Mouse (Mus musculus) thymus, adult 18-20 months (tissue): ENCODE data around the gene Rhd.
A peak's percentile ranks its signal among the peaks of the same experiment; 100 is the strongest.

Source experiments
- DNase-seq, 2 experiments: peaks; one replicate each; pipeline ENCODE4 v3.0.0; 2022; ENCODE audit warnings: mixed read lengths in 2 of 2

Rhd gene

DNA sequence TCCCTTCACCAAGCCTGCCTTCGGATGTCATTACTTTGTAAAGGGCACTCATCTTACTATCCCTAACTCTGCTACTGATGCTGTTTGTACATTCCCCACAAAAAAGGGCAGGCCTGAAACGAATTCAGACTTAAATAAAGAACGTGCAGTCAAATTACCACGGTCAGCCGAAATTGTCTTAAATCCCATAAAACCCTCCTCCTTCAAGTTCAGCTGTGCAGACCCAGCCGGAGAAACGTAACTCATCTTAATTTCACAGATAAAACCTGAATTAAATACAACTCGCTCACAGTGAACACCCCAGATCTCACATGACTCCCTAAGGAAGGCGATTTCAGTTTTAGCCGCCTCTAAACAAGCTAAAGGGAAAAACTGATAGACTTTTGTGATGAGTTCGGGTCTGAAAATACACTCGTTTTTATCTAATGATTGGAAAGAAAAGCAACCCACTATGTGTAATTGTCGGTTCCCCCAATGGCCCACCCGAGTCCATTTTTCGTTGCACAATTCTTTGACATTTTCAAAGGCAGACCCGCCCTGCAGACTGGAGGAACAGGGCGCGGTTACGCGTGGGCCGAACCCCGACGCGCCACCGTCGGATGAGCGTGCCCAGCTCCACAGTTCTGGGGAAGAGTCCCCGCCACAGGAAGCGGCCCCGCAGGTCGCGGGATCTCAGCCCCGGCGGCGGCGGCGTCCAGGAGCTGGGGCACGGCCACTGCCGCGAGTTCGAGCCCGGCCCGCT lies 50.0 kb downstream of the Rhd start:
- DNase-seq, result no peak

DNA sequence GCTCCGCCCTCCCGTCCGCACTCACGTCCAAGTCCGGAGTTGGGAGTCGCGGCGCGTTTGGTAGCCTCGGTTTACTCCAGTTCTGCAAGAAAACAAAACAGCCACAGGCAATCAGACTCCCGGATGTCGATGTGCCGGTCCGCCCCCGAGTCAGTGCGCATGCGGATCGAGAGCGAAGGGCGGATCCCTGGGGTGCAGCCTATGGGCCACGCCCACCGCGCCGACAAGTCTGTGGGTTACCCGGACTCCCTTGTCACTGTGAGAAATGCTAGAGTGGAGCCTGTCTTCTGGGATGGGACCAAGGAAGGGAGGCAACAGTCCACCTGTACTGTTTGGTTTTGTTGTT lies 50.5 kb downstream of the Rhd start, which contains the start of gene Tmem50a:
Gene Tmem50a, minus strand, starts transcription at position 161 of the 346 bp plus-strand sequence.
- peak; percentile 93 to 94 for DNase-seq

DNA sequence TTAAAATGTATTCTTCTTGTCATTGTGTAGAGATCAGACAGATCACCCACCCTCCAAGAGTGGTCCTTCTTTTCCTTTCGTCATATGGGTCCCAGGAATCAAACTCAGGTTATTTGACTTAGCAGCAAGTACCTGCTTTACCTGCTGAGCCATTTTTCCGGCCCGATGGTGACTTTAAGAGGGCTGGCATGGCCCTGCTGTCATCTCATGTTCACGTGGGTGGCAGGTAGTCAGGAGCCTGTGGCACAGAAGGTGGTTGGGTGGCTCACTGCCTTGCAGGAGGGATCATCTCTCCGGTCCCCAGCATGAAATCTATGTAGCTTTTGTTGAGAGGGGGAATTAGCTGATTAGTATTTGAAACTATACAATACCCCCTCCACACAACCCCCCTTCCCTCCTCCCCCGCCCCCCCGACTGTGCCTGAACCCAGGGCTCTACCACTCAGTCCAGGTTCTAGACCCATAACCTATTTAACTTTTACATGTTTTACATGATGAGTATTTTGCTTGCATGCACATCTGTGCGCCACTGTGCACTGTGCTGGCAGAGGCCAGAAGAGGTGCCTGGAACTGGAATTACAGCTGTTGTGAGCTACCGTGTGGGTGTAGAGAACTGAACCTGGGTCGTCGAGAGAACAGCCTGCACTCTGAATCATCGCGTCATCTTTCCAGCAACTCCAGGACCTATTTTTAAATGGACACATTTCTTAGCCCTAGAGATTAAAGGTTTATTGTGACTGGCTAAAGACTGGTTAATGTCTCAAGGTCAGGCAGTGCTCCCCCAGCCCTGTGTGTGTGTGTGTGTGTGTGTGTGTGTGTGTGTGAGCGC lies 51.1 kb downstream of the Rhd start:
- DNase-seq, result no peak

DNA sequence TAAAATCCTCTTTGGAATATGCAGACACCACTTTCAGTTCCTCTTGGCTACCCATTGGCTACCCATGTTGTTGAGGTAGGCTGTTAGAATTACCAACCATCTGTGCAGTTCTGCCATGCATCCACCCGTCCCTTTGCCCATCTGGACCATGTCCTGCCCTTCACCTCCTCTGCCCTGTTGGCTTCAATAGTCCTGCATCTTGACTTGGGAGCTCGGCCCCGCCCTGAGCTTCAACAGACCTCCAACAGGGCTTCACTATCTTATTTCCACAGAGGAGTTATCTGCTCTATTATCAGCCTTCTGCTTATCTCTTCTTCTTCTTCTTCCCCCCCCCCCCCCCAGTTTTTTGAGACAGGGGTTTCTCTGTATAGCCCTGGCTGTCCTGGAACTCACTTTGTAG lies 52.9 kb downstream of the Rhd start:
- DNase-seq, result no peak

DNA sequence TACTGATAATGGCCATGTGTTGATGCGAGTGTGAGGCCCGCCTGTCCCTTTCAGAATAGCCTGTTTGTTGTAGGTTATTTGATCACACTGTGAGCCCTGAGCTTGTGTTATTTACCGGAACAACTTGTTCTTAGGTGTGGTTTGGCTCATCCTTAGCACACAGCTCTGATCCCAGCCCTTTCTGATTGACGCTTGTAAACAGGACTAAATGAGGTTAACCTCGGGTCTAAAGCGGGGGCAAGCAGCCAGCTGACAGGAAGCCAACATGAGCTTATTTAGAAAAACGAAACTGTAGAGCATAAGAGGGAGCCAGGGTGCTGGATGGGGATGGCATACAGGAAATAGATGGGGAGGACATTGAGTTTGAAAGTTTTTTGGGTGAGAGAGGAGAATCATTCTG lies 54.0 kb downstream of the Rhd start:
- peak; percentile 64 to 86 for DNase-seq

DNA sequence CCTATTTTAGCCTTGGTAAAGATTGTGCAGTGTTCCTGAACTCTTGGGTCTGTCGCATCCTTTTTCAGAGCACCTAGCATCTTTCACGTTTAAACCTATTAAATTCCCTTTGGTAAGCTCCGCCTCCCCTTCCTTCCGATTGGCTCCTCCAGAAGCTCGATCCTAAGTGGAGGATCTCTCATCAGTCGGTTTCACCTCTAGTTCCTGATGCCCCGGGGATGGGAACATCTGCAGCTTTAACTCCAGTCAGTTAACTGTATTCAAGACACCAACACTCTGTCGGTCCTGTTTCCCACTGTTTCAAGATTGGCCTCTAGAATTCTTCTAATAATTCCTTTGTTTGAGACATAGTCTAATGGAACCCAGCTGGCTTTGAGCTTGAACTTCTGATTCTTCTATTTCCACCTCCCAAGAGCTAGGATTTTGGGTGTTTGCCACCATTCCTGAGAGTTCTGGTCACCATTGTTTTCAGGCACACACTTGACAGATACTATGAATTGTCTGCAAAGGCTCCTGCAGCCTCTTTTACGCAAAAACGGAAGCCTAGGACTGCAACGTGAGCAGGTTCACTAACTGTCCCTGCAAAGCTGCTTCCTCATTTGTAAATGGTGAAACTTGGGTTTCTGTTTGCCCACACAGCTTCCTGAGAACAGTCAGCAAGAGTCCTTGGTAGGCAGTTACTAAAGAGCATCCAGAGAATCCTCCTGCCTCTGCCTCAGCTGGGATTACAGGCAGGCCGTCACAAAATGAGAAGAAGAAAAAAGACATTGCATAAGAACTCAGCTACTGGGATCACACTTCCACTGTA lies 55.6 kb downstream of the Rhd start:
- DNase-seq, result peak in 1 of 2 experiments; percentile 41

DNA sequence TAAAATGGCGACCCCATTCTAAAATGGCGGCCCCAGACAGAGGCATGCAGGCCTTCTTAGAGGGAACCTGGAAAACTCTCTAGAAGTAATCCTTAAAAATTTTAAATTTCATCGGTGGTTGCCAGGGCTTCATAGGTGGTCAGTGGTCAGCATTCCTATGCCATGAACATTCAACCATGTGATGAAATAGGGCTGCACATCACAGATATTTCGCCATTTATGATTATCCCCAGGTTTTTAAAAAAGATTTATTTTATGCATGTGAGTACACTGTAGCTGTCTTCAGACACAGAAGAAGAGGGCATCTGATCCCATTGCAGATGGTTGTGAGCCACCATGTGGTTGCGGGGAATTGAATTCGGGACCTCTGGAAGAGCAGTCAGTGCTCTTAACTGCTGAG lies 56.3 kb downstream of the Rhd start:
- DNase-seq, result no peak

DNA sequence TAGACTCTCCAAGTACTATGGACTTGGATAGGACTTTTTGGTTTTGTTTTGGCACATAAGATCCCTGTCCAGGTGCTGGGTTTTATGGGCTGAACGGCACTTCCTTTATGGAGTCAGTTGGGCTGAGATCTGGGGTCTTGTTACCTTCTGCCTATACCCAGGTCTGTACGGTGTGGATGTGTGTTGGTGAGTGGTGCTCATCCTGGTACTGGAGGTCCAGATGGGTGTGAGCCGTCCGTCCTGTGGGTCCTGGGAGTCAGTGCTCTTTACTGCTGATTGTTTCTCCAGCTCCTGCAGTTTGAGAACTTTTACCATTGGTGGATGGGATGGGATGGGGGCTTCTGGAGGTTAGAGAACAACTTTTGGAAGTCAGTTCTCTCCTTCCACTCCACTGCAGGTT lies 57.4 kb downstream of the Rhd start:
- no peak for DNase-seq

DNA sequence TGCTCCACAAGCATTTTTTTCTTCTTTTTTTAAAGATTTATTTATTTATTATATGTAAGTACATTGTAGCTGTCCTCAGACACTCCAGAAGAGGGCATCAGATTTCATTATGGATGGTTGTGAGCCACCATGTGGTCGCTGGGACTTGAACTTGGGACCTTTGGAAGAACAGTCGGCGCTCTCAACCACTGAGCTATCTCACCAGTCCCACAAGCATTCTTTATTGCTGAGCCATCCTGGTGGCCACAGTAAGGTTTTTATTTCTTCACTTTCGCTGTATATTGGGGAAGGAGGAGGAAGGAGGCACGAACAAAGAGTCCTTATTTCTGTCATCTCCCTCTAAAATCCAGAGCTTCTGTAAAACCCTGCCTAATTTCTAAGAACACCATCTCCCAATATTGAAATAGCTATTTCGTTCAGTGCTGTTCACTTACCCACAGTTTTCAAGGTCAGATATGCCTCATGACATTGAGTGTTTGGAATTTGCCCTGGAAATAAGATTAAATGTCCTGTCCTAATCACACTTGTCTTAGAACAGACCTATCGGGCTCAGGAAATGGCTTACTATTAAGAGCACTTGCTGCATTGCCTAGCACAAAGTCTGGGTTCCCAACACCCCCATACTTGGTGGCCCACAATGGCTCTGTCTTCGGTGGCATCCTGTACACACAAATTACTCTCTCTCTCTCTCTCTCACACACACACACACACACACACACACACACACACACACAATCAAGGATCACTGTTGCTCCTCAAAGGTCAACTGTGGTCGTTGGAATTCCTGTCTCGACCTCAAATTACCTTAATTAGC lies 58.0 kb downstream of the Rhd start:
- peak in 1 of 2 experiments; percentile 38 for DNase-seq

DNA sequence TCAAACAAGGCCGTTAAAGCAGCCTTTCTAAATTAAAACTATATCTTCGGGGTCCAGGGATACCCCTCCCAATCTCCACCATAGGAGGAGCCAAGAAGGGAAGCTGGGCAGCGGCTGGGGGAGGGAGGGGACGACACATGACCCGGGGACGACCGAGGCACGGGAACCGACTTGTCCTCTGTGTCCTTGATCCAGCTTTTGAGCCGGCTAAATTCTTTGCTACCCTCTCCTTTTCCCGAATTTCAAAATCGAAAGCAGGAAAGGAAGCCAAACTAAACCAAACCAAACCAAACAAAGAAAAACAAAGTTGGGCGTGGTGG lies 58.5 kb downstream of the Rhd start:
- peak; percentile 64 to 77 for DNase-seq

DNA sequence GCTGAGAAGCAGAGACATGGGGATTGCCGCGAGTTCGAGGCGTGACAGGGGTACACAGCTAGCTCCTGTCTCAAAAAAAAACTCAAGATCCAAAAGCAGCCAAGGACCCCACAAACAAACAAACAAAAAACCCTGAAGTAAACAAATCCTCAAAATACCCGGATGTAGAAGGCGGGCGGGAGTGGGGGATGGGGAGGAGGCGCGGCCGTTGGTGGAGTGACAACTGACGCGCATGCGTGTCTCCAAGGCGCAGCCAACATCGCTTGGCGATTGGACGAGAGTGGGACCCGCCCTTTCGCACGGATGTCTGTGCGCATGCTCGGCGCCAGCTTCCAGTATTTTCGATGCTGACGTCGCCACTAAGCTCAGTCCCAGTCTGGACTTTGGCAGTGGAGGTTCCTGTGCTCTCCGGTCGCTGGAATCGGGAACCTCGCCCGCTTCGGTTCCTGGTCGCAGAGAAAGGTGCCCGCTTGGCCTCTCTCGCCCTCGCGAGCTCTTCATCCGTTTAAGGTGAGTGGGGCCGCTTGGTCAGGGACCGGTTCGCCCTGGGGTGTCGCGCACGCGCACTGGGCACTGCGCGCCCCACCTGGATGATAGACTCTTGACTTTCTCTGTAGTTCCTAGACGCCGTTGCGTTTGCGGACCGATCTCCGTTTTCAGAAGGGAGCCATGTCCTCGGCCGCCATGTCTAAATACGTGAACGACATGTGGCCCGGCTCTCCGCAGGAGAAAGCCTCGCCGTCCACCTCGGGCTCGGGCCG lies 59.1 kb downstream of the Rhd start, which contains the start of gene Rsrp1:
Gene Rsrp1, plus strand, starts transcription at position 335 of the 761 bp plus-strand sequence.
- peak; percentile 97 for DNase-seq

DNA sequence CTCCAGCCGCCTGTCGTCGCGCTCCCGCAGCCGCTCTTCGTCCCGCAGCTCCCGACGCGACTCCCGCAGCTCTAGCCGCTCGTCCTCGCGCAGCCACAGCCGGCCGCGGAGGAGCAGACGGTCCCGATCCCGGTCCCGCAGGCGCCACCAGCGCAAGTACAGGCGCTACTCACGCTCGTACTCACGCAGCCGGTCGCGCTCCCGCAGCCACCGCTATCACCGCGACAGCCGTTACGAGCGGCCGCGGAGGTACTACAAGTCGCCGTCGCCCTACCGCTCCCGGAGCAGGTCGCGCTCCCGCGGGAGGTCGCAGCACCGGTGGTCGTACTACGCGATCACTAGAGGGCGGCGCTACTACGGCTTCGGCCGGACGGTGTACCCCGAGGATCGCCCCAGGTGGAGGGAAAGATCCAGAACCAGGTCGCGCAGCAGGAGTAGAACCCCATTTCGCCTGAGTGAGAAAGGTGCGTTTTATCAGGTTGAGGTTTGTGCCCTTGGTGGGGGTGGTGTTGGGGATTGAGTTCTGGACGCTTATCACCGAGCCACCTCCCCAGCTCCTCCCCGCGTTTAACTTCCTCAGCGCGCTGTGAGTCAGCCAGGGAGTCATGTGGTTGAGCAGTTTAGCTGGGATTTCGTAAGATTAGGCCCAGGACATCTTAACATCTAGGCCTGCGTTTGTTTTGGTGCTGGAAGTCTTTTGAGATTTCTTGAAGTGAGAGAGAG lies 59.8 kb downstream of the Rhd start:
- DNase-seq, result peak; percentile 44 to 52

DNA sequence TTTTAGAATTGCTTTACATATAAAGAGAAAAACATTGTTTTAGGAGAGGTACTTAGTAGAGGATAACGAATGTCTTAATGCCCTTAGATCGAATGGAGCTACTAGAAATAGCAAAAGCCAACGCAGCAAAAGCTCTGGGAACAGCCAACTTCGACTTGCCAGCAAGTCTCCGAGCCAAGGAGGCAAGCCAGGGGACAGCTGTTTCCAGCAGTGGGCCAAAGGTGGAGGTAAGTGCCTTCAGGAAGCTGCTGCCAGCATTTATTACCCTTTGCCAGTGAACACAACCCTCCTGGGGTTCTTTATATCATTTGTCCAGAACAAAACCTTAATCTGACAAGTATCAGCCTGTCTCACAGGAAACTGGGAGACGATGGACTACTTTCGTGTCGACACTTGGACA lies 60.9 kb downstream of the Rhd start:
- no peak for DNase-seq

DNA sequence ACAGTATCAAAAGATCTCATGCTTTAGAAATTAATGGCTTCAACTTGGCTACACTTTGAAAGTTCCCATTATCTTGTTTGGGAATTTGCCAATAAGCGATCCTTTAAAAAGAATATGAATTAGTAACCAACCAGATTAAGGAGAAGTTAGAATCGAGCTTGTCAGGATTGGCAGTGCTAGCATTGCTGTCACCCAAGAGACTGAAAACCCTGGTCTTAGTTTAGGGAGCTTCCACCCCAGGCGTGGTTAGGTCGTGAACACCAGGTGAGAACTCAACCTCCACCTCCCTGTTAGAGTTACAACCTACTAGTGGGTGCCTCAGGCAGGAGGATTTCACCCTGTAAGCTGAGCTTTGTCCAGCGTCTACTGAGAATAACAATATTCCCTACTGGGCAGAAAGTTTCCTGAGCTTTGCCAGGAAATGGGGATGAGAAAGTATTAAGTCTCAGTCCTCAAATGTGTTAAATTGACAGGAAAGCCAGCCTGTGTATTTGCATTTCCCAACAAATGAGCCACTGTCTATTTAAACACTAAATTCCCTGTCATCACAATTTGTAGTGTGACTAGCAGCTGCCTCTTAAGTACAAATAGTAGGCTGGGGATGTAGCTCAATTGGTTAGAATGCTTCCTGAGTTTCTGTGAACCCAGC lies 63.6 kb downstream of the Rhd start:
- no peak for DNase-seq

DNA sequence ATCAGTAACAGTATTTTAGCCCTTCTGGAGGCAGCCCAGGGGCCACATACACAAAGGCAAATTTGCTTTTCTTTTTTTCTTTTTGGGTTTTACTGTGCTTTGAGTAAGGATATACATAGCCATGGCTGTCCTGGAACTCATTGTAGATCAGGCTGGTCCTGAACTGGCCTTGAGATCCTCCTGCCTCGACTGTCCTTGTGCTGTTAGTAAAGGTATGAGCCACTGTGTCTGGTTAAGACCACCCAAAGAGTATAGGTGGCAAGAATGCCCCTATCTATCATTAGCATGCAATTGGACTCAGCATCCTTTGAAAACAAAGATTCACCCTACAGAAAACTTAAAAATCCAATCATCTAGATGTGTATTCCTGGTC lies 64.1 kb downstream of the Rhd start:
- no peak for DNase-seq

DNA sequence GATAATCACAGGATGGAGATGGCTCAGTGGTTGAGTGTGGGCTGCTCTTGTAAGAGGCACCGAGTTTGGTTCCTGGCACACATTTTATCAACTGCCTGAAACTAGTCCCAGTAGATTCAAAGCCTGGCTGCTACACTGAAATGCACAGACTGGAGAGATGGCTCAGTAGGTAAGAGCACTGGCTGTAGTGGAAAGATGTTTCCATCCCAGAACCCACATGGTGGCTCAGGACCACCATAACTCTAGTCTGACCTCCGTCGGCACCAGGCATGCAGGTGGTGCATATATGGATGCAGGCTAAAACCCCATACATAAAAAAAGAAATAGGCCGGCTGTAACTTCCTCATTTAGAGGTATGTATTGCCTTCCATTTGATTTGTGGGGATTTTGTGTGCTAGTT lies 65.2 kb downstream of the Rhd start:
- DNase-seq, result no peak

DNA sequence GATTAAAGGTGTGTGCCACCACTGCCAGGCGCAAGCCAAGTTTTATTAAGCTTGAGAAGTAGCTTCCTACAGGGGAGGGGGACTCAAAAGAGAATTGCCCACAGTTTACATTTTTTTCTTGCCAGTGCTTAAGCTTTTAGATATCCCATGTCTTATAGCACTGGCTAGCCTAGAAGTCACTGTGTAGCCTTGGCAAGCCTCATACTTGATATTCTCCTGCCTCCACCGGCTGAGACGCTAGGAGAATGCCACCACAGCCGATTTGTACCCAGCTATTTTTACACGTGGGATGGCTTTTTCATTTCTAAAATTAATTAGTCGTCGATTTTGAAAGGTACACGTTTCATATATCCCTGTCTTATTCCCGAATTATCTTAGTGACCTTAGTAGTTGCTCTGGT lies 65.9 kb downstream of the Rhd start:
- no peak for DNase-seq

DNA sequence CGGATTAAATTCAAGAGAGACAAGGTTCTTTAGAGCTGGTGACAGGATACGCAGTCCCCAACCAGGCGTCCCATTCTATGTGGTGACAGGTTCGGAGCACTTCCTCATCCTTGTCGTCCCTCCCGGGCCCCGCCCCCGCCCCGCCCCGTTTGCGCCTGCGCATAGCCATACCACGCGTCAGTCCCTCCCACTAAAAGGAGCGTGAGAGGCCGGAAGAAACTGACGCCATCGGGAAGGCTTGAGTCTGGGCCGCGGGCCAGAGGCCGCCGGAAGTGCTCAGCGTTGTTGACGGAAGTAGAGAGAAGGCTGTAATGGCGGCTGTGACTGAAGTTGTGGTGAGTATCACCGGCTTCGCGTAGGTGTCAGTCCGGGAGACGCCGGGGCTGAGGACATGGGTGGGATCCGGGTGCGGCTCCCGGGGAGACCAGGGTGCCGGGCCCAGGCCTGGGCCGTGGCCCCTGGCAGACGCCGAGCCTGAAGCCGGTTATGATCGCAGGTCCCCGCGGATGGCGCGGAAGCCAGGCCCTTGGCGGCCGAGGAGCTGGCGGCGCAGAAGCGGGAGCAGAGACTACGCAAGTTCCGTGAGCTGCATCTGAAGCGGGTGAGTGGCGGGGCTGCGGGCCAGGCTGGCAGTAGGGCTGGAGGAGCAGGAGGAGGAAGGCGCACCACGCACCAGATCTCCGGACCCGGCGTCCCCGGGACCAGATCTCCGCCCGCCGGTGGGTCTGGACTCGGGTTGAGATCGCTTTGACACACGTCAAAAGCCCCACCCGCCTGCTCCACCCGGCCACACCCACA lies 66.5 kb downstream of the Rhd start, which contains the start of gene Syf2:
Gene Syf2, plus strand, starts transcription at position 215 of the 798 bp plus-strand sequence.
- DNase-seq, result peak; percentile 86 to 92
